Mouse (Mus musculus) urinary bladder, postnatal 14 days (tissue): Measurements from ENCODE around the gene Aebp2.
A peak's percentile ranks its signal among the peaks of the same experiment; 100 is the strongest.

Source experiments
- DNase-seq: peaks from one replicate; pipeline ENCODE4 v3.0.0; 2021; ENCODE audit warnings: low spot score

The Aebp2 gene

DNA sequence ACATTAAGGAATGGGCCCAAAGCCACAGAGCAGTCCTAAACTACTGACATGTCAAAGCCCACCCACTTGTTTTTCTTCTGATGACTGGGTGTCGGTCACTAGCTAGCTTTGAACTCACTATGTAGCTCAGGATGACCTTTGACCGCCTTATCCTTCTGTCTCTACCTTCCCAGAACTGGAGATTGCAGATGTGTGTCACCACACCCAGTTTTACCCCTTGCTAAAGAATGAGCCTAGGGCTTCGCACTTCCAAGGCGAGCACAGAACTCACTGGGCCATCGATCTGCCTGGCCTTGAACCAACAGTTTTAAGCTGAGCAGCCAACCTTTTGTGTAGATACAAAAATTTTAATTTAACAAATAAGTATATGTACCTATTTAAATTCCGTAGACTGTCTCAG lies 13.8 kb upstream of the Aebp2 start:
- no peak for DNase-seq

GRCm38 (mm10) chr6:140609533-140609932 lies 12.9 kb upstream of the Aebp2 start:
- DNase-seq = no peak

- DNase-seq = no peak
Observed at GRCm38 (mm10) chr6:140610117-140610516, 12.3 kb upstream of the Aebp2 start.

DNA sequence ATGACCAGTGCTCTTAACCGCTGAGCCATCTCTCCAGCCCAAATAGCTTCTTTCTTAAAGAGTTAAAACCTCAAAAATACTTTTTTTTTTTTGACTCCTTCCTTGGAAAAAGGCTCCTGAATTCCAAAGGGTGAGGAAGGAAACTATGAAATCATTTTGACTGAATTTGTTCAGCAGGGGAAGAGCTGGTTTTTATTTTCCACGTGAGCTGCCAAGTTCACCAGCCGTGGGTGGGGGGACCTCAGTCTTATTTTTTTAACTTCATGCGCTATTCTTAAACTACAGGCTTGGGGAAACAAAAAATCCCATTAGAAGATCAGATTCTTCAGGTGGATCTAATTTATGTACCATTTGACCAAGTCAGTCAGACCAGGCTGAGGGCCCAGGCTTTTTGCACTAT lies 11.2 kb upstream of the Aebp2 start:
- DNase-seq = no peak

- DNase-seq = no peak
Observed at GRCm38 (mm10) chr6:140611893-140612473, 10.5 kb upstream of the Aebp2 start.

DNA sequence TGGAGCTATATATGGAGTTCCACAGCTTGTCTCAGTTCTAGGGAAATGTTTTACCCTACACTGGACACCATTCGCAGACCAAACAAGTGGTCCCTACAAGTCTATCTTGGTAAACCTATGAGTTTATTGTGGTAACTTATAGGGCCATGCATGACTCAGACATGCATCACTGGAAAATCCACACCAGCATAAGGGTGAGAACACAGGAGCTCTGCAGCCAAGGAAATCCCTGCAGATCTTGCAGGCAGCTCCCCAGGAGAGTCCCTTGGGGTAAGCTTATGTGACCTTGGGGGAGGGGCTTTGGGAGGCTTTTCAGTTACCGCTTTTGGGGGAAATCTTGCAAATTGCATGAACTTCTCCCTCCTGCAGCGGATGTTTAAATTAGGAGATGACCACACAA lies 8.6 kb upstream of the Aebp2 start:
- no peak for DNase-seq

GRCm38 (mm10) chr6:140614711-140615110 lies 7.8 kb upstream of the Aebp2 start:
- DNase-seq = peak; percentile 32

- DNase-seq = peak; percentile 82
Observed at GRCm38 (mm10) chr6:140620531-140621349, 1.7 kb upstream of the Aebp2 start.

DNA sequence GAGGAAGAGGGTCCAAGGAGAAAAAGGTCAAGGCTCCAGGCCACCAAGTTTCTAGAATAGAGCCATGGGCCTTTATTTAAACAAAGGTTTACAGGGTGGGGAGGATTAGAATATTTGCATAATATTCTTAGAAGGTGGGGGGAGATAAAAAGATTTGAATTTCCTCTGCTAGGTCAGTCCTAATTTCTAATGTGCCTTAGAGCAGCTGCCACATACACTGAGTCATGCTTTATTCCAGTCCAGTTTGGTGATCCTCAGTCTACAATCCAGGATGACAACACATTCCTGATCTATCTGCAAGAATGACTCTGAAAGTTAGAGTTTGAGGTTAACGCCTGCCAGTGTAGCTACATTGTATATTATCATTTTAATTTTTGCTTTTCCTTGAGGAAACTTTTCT lies 841 bp upstream of the Aebp2 start:
- no peak for DNase-seq

DNA sequence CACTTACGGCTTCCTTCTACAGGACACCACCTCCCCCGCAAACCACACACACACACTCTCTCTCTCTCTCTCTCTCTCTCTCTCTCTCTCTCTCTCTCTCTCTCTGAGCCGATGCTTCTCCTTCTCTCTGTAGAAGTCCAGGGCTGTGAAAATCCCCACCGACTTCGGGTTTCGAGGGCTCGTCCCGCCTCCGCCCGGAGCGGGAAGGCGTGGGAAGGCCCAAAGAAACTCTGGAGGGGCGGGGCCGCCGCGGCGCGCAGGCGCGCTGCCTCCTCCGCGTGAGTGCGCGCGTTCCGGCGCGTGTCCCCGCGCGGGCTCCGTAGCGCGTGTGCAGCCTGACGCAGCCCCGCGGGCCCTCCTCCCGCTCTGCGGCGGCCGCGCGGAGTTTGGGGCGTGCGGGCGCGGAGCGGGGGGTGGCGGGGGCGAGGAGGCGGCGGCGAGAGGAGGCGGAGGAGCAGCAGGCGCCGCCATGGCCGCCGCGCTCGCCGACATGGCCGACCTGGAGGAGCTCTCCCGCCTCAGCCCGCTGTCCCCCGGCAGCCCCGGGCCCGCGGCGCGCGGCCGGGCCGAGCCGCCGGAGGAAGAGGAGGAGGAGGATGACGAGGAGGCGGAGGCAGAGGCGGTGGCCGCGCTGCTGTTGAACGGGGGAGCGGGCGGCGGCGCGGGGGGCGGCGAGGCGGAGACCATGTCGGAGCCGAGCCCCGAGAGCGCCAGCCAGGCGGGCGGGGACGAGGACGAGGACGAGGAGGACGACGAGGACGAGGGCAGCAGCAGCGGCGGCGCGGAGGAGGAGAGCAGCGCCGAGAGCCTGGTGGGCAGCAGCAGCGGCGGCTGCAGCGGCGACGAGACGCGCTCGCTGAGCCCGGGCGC lies 998 bp downstream of the Aebp2 start:
- DNase-seq = peak; percentile 95

DNA sequence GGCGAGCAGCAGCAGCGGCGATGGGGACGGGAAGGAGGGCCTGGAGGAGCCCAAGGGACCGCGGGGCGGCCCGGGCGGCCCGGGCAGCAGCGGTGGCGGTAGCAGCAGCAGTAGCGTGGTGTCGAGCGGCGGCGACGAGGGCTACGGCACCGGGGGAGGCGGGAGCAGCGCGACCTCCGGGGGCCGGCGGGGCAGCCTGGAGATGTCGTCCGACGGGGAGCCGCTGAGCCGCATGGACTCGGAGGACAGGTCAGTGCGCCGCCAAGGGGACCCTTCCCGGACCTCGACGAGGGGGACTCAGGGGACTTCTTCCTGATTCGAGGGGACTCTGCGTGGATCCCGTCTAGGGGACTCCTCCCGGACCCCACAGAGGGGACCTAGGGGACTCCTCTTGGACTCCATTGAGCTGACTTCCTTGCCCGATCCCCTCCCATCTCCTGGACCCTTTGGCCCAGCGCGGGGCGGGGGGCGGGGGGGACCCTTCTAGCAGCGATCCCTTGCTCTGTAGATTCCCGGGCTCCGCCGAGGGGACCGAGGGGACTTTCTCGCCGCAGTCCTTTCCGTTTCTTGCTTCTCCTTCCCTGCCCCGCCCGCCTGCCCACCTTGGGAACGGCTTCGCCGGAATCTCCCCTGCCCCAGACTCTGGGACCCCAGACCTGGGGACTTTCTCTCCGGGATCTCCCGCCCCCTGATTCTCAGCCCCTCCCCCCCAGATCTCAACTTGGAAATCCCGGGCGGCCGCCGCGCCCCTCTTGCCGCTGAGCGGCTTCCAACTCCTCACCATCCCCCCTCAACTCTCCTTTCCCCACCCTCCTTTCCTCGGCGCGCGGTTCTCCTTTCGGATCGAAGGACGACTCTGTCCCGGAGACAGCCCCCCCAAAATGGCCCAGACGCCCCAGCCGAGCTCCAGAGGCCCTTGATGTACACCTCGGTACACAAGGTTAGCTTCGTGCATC lies 1.9 kb downstream of the Aebp2 start:
- peak; percentile 40 for DNase-seq

- DNase-seq = no peak
Observed at GRCm38 (mm10) chr6:140629176-140629859, 6.9 kb downstream of the Aebp2 start.

DNA sequence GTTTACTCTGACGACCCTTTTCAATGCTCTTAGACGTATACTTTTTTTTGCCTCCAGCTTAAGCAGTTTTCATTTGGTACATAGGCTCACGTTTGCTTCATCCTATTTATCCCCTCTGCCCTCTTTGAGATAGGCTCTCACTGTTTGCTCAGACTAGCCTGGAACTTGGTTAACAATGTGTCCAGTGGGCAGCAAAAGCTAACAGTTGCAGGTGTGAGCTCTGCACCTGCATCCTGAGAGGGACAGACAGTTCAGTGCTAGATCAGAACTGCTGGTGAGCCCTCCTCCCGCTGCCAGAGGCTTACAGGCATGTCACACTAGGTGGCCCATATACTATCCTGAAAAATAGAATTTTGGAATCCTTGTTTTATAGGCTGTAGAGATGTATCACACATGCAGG lies 7.8 kb downstream of the Aebp2 start:
- DNase-seq = no peak

GRCm38 (mm10) chr6:140633616-140634015 lies 11.2 kb downstream of the Aebp2 start:
- no peak for DNase-seq

DNA sequence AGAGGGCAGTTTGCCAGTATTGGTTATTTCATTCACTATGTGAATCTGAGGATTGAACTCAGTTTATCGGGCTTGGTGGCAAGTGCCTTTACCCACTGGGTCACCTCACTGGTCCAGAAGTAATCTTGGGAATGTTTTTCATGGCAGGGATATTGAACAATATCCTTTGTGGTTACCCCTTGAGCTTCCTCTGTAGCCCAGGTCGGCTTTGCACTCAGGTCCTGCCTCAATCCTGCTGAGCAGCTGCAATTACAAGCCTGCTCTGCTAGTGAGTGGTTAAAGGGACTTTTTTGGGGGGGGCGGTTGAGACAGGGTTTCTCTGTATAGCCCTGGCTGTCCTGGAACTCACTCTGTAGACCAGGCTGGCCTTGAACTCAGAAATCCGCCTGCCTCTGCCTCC lies 13.8 kb downstream of the Aebp2 start:
- DNase-seq = no peak

DNA sequence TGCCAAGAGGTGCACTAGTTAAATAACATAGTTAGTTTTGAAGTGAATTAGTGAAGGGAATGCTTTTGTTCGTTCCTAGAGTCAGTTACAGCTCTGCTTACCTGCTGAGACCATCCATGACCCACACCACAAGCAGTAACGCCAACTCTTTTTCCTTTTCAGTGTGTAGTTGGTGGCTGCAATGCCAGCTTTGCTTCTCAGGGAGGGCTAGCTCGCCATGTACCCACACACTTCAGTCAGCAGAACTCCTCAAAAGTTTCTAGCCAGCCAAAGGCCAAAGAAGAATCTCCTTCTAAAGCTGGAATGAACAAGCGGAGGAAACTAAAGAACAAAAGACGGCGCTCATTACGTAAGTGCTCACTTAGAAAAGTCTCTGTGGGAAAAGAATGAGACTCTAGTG lies 19.5 kb downstream of the Aebp2 start:
- no peak for DNase-seq

- peak; percentile 29 for DNase-seq
Observed at GRCm38 (mm10) chr6:140642655-140643054, 20.2 kb downstream of the Aebp2 start.

- DNase-seq = no peak
Observed at GRCm38 (mm10) chr6:140645931-140646330, 23.5 kb downstream of the Aebp2 start.

DNA sequence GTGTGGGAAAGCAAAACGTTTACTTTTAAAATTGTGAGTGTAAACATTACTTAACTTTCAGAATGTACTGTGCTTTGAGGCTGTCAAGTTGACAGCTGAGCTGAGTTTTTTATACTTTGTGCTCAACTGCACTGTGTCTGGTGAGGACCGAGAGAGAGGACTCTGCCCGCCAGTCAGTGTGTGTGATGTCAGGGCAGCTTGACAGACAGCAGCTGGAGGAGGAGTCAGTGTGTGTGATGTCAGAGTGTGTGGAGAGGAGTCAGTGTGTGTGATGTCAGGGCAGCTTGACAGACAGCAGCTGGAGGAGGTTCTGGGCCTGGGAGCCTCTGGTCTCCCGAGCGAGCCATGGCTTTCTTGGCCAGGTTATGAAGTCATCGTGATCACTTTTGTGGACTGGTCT lies 24.4 kb downstream of the Aebp2 start:
- no peak for DNase-seq

GRCm38 (mm10) chr6:140649812-140650211 lies 27.3 kb downstream of the Aebp2 start:
- no peak for DNase-seq

GRCm38 (mm10) chr6:140651923-140652322 lies 29.5 kb downstream of the Aebp2 start:
- DNase-seq = no peak
